Mouse (Mus musculus) kidney, embryonic 14.5 days (tissue): ENCODE results near the gene Ppp1r1b. TPM values are rescaled to one million over a fixed set of nuclear protein-coding genes. Genes with fewer than 3 reads are reported as not detected.

Experiments
- ATAC-seq: fragments of 200-750 bp; cut with Nextera tagmentation; 2 replicates; pipeline ENCODE4 v1.8.0; 2017; ENCODE audit warnings: moderate number of reproducible peaks, mild to moderate bottlenecking, moderate TSS enrichment, moderate library complexity; ENCODE audit not compliant: low FRiP score, low TSS enrichment
- H3K27ac ChIP-seq: fragments of 300-500 bp; sonication (generic); 2 replicates; pipeline ENCODE4 v1.5.1; 2014; ENCODE audit warnings: low read depth, mild to moderate bottlenecking, low read length, moderate library complexity, mixed read lengths
- H3K27me3 ChIP-seq: fragments of 300-500 bp; sonication (generic); 2 replicates; pipeline ENCODE4 v1.6.1; 2014; ENCODE audit warnings: mild to moderate bottlenecking, low read length; ENCODE audit not compliant: control insufficient read depth, insufficient read depth
- H3K36me3 ChIP-seq: fragments of 300-500 bp; sonication (generic); 2 replicates; pipeline ENCODE4 v1.6.1; 2014; ENCODE audit warnings: low read length, mixed read lengths; ENCODE audit not compliant: control insufficient read depth, insufficient read depth
- H3K4me1 ChIP-seq: fragments of 300-500 bp; sonication (generic); 2 replicates; pipeline ENCODE4 v1.6.1; 2014; ENCODE audit warnings: low read length, mixed read lengths; ENCODE audit not compliant: control insufficient read depth, insufficient read depth
- H3K4me2 ChIP-seq: fragments of 300-500 bp; sonication (generic); replicated peaks from 2 replicates; pipeline ENCODE4 v1.6.1; 2014; ENCODE audit warnings: low read depth, mild to moderate bottlenecking, low read length
- H3K4me3 ChIP-seq: fragments of 300-500 bp; sonication (generic); 2 replicates; pipeline ENCODE4 v1.5.1; 2014; ENCODE audit warnings: mild to moderate bottlenecking, low read length
- H3K9ac ChIP-seq: fragments of 300-500 bp; sonication (generic); 2 replicates; pipeline ENCODE4 v1.6.1; 2014; ENCODE audit warnings: low read depth, mild to moderate bottlenecking, low read length, moderate library complexity
- H3K9me3 ChIP-seq: fragments of 300-500 bp; sonication (generic); 2 replicates; pipeline ENCODE4 v1.6.1; 2016; ENCODE audit warnings: low read length; ENCODE audit not compliant: control insufficient read depth
- WGBS: fragments of 180-500 bp; shearing (Covaris S2); extraction: QIAGEN DNeasy Blood & Tissue Kit; methylation state at CpG from one replicate; pipeline ENCODE4 v1.1.7; 2014; 5-methylcytosine and 5-hydroxymethylcytosine counted together
- polyA plus RNA-seq: library from polyadenylated mRNA; unstranded; fragments of >200 nt; fragmentation: Nextera tagmentation; extraction: Ambion mirVana; gene quantifications from 2 replicates; pipeline ENCODE4 v1.2.1, GENCODE M21; 2014

Ppp1r1b gene
- polyA plus RNA-seq, 1 experiment from 2014 or later = 1.7 TPM

GRCm38 (mm10) chr11:98327136-98328030, 20.8 kb upstream of the Ppp1r1b start:
- Histone ChIP-seq H3K9ac (no peak overlapping the region), H3K4me1 (peaks cover 15% of the 10 kb centered on the region), H3K4me3 (peak overlapping the region; percentile 23), H3K27me3 (peaks cover 99% of the 10 kb centered on the region), H3K9me3 (no peaks in the 10 kb centered on the region), H3K36me3 (no peaks in the 10 kb centered on the region), H3K4me2 (peak overlapping the region; percentile 18), H3K27ac (no peak overlapping the region)
- no peak for ATAC-seq
- WGBS = under 1% methylated on average over 84 of the region's 97 CpGs

DNA sequence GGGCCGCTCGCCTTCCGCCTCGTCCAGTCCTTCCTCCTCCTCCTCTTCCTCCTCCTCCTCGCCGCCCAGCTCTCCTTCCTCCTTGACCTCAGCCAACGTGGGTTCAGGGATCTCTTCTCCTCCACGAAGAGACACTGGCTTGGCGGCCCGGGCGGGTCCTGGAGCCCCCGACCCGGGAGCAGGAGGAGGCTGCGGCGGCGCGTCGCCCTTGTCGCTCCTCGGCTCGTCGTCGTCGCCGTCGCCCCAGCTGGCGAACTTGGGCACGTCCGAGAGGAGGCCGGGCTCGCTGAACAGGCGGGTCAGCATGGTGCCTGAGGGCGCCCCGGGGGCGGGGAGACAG, 20.2 kb upstream of the Ppp1r1b start:
- Histone ChIP-seq H3K4me1 (peaks cover 15% of the 10 kb centered on the region), H3K9ac (no peak overlapping the region), H3K27ac (no peak overlapping the region), H3K27me3 (peaks cover 99% of the 10 kb centered on the region), H3K4me2 (peak overlapping the region; percentile 18), H3K4me3 (peak overlapping the region; percentile 23), H3K9me3 (no peaks in the 10 kb centered on the region), H3K36me3 (no peaks in the 10 kb centered on the region)
- ATAC-seq = no peak
- whole genome bisulfite sequencing = under 1% methylated on average over 33 of the region's 35 CpGs

- Histone ChIP-seq H3K27me3 (peaks cover 99% of the 10 kb centered on the region), H3K4me1 (peaks cover 15% of the 10 kb centered on the region), H3K36me3 (no peaks in the 10 kb centered on the region), H3K27ac (no peak overlapping the region), H3K9ac (no peak overlapping the region), H3K9me3 (no peaks in the 10 kb centered on the region), H3K4me3 (peak overlapping the region; percentile 23), H3K4me2 (peak overlapping the region; percentile 18)
- no peak for ATAC-seq
- WGBS = 1% methylated on average over 44 of the region's 56 CpGs
Measured at GRCm38 (mm10) chr11:98328371-98329069, 19.7 kb upstream of the Ppp1r1b start.

DNA sequence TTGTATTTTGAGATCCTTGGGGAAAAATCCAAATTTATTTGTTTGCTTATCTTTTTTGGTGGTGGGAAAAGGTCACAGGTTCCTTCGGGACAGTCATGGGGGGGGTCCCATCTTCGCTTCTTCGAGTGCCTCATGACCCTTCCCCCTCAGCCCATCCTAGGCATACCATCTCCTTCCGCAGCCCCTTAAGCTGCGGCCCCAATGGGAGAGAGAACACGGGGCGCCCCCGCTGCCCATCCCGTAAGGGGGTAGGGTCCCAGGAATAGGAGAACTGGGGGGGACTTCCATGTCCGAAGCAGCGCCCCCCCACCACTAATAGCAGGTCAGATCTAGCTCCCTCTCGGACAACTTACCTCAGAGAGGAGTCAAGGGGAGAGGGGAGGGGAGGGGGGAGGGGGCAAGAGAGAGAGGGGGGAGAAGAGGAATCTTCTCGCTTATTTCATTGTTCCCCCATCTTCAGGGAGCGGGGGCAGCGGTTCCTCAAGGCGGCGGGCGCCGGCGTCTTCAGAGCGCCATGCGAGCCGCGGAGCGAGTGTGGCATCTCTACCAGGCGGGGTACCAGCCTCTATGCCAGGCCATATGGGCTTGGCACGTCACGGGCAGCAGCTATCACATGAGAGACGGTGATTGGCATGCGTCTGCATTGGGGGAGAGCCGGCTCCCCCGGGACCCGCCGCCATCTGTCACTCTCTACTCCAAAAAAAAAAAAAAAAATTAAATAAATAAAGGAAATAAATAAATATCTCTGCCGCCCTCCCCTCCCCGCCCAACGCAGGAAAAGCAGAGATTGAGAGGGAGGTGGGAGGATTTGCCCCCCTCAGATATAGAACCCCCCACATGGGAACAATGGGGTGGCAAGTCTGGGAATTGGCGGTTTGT, 18.9 kb upstream of the Ppp1r1b start, which contains the start of gene Neurod2:
Gene Neurod2 (minus strand): TSS at position 568 of the 879 bp plus-strand sequence.
- Histone ChIP-seq H3K9me3 (no peaks in the 10 kb centered on the region), H3K36me3 (no peaks in the 10 kb centered on the region), H3K9ac (no peak within 1 kb of the TSS), H3K4me3 (peak within 1 kb of the TSS; percentile 23), H3K27ac (no peak within 1 kb of the TSS), H3K4me1 (peaks cover 17% of the 10 kb centered on the region), H3K4me2 (peak within 1 kb of the TSS; percentile 18), H3K27me3 (peaks cover 99% of the 10 kb centered on the region)
- WGBS = 2% methylated on average over 38 of the region's 38 CpGs
- ATAC-seq = no peak

DNA sequence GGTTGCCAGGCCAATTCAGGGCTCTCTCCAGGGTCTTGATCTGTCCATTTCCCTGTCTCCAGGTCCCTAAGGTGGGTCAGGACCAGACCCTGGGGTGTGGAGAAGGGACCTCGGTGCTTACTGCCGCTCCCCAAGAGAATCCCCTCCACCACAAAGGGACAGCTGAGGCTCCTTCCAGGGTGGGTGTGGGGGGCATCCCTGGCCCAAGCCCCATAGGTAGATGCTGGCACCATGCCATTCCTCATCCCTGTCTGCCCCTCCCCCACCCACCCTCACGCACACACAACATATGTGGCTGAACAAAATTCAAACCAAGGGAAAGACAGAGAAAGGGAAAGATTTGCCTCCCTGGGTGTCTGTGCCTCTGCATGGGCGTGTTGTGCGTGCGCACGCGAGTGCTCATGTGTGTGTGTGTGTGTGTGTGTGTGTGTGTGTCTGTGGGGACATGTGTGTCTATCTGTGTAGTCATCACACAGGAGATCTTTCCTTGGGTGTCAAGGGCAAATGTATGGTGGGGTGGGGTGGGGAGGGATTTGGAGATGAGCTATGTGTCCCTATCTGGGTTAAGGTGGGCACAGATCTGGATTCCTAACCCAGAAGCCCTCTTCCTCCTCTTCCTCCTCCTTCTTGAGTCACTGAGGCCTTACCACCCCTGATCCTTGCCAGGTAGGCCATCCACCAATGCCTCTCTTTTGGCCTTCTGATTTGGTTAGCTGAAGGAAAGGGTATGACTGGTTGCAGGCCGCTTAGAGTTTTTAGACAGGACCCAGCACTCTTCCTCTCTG, 18.1 kb upstream of the Ppp1r1b start:
- Histone ChIP-seq H3K27ac (no peak overlapping the region), H3K36me3 (no peaks in the 10 kb centered on the region), H3K27me3 (peaks cover 99% of the 10 kb centered on the region), H3K9me3 (no peaks in the 10 kb centered on the region), H3K4me1 (peaks cover 22% of the 10 kb centered on the region), H3K9ac (no peak overlapping the region), H3K4me3 (no peak overlapping the region), H3K4me2 (no peak overlapping the region)
- no peak for ATAC-seq
- WGBS = 34% methylated on average over 9 of the region's 9 CpGs

DNA sequence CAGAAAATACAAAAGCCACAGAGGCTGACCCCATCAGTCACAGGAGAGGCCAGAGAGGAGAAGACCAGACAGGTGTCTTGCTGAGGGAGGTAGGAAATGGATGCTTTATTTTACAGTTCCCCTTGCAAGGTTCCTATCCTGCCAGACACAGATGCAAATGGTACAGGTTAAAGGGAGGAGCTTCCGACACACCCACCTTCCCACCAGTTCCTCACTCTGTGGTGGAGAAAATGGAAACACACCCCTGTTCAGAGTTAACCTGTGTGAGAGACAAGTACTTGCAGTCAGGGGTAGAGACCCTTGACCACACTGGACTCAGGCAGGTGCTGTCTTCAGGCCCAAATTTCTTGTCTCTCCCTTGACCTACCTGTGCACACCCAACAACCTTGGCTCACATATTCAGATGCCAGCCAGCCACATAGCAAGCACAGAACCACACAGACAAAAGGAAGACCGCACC, 17.4 kb upstream of the Ppp1r1b start:
- no peak overlapping the region for H3K9ac ChIP-seq

GRCm38 (mm10) chr11:98331401-98331800, 16.8 kb upstream of the Ppp1r1b start:
- Histone ChIP-seq H3K9ac (no peak overlapping the region), H3K4me2 (no peak overlapping the region)
- WGBS = 64% methylated on average over 1 of the region's 1 CpGs

More for the DNA sequence above, 17.4 kb upstream of the Ppp1r1b start:
- 49% methylated on average over 2 of the region's 2 CpGs for WGBS
- Histone ChIP-seq H3K36me3 (no peaks in the 10 kb centered on the region), H3K9me3 (no peaks in the 10 kb centered on the region), H3K4me3 (no peak overlapping the region), H3K27me3 (peaks cover 99% of the 10 kb centered on the region), H3K4me2 (no peak overlapping the region), H3K27ac (no peak overlapping the region), H3K4me1 (peaks cover 22% of the 10 kb centered on the region)
- no peak for ATAC-seq

GRCm38 (mm10) chr11:98332186-98332585, 16.0 kb upstream of the Ppp1r1b start:
- Histone ChIP-seq H3K27ac (no peak overlapping the region), H3K4me1 (peaks cover 20% of the 10 kb centered on the region), H3K9me3 (no peaks in the 10 kb centered on the region), H3K9ac (no peak overlapping the region), H3K4me3 (no peak overlapping the region), H3K27me3 (peaks cover 99% of the 10 kb centered on the region), H3K36me3 (no peaks in the 10 kb centered on the region), H3K4me2 (no peak overlapping the region)
- 78% methylated on average over 3 of the region's 3 CpGs for WGBS
- no peak for ATAC-seq

More at GRCm38 (mm10) chr11:98331401-98331800, 16.8 kb upstream of the Ppp1r1b start:
- no peak for ATAC-seq
- H3K9me3 ChIP-seq = no peaks in the 10 kb centered on the region
- H3K4me1 ChIP-seq = peaks cover 22% of the 10 kb centered on the region
- H3K27ac ChIP-seq = no peak overlapping the region
- peaks cover 99% of the 10 kb centered on the region for H3K27me3 ChIP-seq
- H3K36me3 ChIP-seq = no peaks in the 10 kb centered on the region
- no peak overlapping the region for H3K4me3 ChIP-seq
